Mouse (Mus musculus) intestine, embryonic 15.5 days (tissue): ENCODE measurements around the gene Gpbar1. TPM values are rescaled to one million over a fixed set of nuclear protein-coding genes. Genes with fewer than 3 reads are reported as not detected.

Experiments used
- ATAC-seq: fragments of 200-750 bp; cut with Nextera tagmentation; 2 replicates; pipeline ENCODE4 v1.8.0; 2017; ENCODE audit warnings: moderate TSS enrichment, moderate library complexity
- H3K27ac ChIP-seq: fragments of 300-500 bp; sonication (generic); 2 replicates; pipeline ENCODE4 v1.5.1; 2015; ENCODE audit warnings: mild to moderate bottlenecking, inconsistent platforms
- H3K27me3 ChIP-seq: fragments of 300-500 bp; sonication (generic); replicated peaks from 2 replicates; pipeline ENCODE4 v1.6.1; 2015; ENCODE audit warnings: inconsistent platforms
- H3K36me3 ChIP-seq: fragments of 300-500 bp; sonication (generic); 2 replicates; pipeline ENCODE4 v1.6.1; 2015; ENCODE audit warnings: inconsistent platforms
- H3K4me1 ChIP-seq: fragments of 300-500 bp; sonication (generic); replicated peaks from 2 replicates; pipeline ENCODE4 v1.6.1; 2015; ENCODE audit warnings: inconsistent platforms
- H3K4me2 ChIP-seq: fragments of 300-500 bp; sonication (generic); replicated peaks from 2 replicates; pipeline ENCODE4 v1.6.1; 2015; ENCODE audit warnings: mild to moderate bottlenecking, inconsistent platforms
- H3K4me3 ChIP-seq: fragments of 300-500 bp; sonication (generic); replicated peaks from 2 replicates; pipeline ENCODE4 v1.5.1; 2015; ENCODE audit warnings: inconsistent platforms
- H3K9ac ChIP-seq: fragments of 300-500 bp; sonication (generic); 2 replicates; pipeline ENCODE4 v1.6.1; 2015; ENCODE audit warnings: inconsistent platforms
- H3K9me3 ChIP-seq: fragments of 300-500 bp; sonication (generic); 2 replicates; pipeline ENCODE4 v1.6.1; 2016; ENCODE audit warnings: inconsistent platforms
- WGBS: fragments of 180-500 bp; shearing (Covaris S2); methylation state at CpG from one replicate; pipeline ENCODE4 v1.1.7; 2015; 5-methylcytosine and 5-hydroxymethylcytosine counted together
- polyA plus RNA-seq: library from polyadenylated mRNA; unstranded; fragments of >200 nt; fragmentation: Nextera tagmentation; extraction: Ambion mirVana; gene quantifications from 2 replicates; pipeline ENCODE4 v1.2.1, GENCODE M21; 2015

Gene Gpbar1
- polyA plus RNA-seq, 1 experiment from 2014 or later = 3.3 TPM

GRCm38 (mm10) chr1:74248799-74249198 lies 29.6 kb upstream of the Gpbar1 start:
- peak overlapping the region; percentile 84 for H3K27ac ChIP-seq
- H3K4me2 ChIP-seq = no peak overlapping the region
- peaks cover 11% of the 10 kb centered on the region for H3K4me1 ChIP-seq

GRCm38 (mm10) chr1:74249331-74249980 lies 28.9 kb upstream of the Gpbar1 start:
- Histone ChIP-seq H3K36me3 (peaks cover 20% of the 10 kb centered on the region; the same call in 1 of the 2 replicates), H3K27me3 (no peaks in the 10 kb centered on the region), H3K4me1 (peaks cover 11% of the 10 kb centered on the region), H3K9me3 (no peaks in the 10 kb centered on the region), H3K9ac (no peak overlapping the region), H3K4me2 (peak overlapping the region; percentile 31), H3K4me3 (no peak overlapping the region), H3K27ac (peak overlapping the region; percentile 84)
- peak; percentile 92 for ATAC-seq
- 52% methylated on average over 5 of the region's 5 CpGs for WGBS

More at GRCm38 (mm10) chr1:74248799-74249198, 29.6 kb upstream of the Gpbar1 start:
- H3K36me3 ChIP-seq = peaks cover 19% of the 10 kb centered on the region; the same call in 1 of the 2 replicates
- 28% methylated on average over 1 of the region's 1 CpGs for WGBS
- no peak overlapping the region for H3K4me3 ChIP-seq
- no peak overlapping the region for H3K9ac ChIP-seq
- peak; percentile 79 for ATAC-seq
- H3K9me3 ChIP-seq = no peaks in the 10 kb centered on the region
- H3K27me3 ChIP-seq = no peaks in the 10 kb centered on the region

GRCm38 (mm10) chr1:74250096-74250495 lies 28.3 kb upstream of the Gpbar1 start:
- no peaks in the 10 kb centered on the region for H3K27me3 ChIP-seq
- H3K4me2 ChIP-seq = no peak overlapping the region
- H3K27ac ChIP-seq = peak overlapping the region; percentile 84; the same call in 1 of the 2 replicates
- H3K36me3 ChIP-seq = peaks cover 20% of the 10 kb centered on the region; the same call in 1 of the 2 replicates
- no peaks in the 10 kb centered on the region for H3K9me3 ChIP-seq
- WGBS = 78% methylated on average over 4 of the region's 4 CpGs
- ATAC-seq = no peak
- peaks cover 9% of the 10 kb centered on the region for H3K4me1 ChIP-seq
- H3K4me3 ChIP-seq = no peak overlapping the region
- no peak overlapping the region for H3K9ac ChIP-seq

- Histone ChIP-seq H3K9me3 (no peaks in the 10 kb centered on the region), H3K27me3 (no peaks in the 10 kb centered on the region), H3K4me2 (no peak overlapping the region), H3K36me3 (peaks cover 32% of the 10 kb centered on the region), H3K9ac (no peak overlapping the region), H3K4me3 (no peak overlapping the region), H3K4me1 (no peaks in the 10 kb centered on the region), H3K27ac (peak overlapping the region; percentile 37; the same call in 1 of the 2 replicates)
- ATAC-seq = peak; percentile 77
- WGBS = 80% methylated on average over 8 of the region's 8 CpGs
Observed at GRCm38 (mm10) chr1:74255704-74256345, 22.5 kb upstream of the Gpbar1 start.

- H3K9ac ChIP-seq = no peak overlapping the region
- peaks cover 30% of the 10 kb centered on the region for H3K36me3 ChIP-seq
- H3K9me3 ChIP-seq = no peaks in the 10 kb centered on the region
- no peak overlapping the region for H3K4me3 ChIP-seq
- ATAC-seq = no peak
- 86% methylated on average over 4 of the region's 4 CpGs for WGBS
- H3K27ac ChIP-seq = no peak overlapping the region
- H3K4me2 ChIP-seq = no peak overlapping the region
- H3K4me1 ChIP-seq = no peaks in the 10 kb centered on the region
- H3K27me3 ChIP-seq = no peaks in the 10 kb centered on the region
Observed at GRCm38 (mm10) chr1:74256782-74257181, 21.6 kb upstream of the Gpbar1 start.

GRCm38 (mm10) chr1:74262510-74262909 lies 15.8 kb upstream of the Gpbar1 start:
- ATAC-seq = no peak
- H3K4me1 ChIP-seq = no peaks in the 10 kb centered on the region
- H3K4me2 ChIP-seq = no peak overlapping the region
- WGBS = 90% methylated on average over 6 of the region's 6 CpGs
- H3K27me3 ChIP-seq = no peaks in the 10 kb centered on the region
- H3K27ac ChIP-seq = no peak overlapping the region
- H3K36me3 ChIP-seq = peaks cover 65% of the 10 kb centered on the region
- no peak overlapping the region for H3K9ac ChIP-seq
- no peak overlapping the region for H3K4me3 ChIP-seq
- H3K9me3 ChIP-seq = no peaks in the 10 kb centered on the region

- no peak for ATAC-seq
- H3K36me3 ChIP-seq = peaks cover 51% of the 10 kb centered on the region
- H3K4me2 ChIP-seq = no peak overlapping the region
- H3K9me3 ChIP-seq = no peaks in the 10 kb centered on the region
- no peaks in the 10 kb centered on the region for H3K27me3 ChIP-seq
- no peak overlapping the region for H3K4me3 ChIP-seq
- peaks cover 6% of the 10 kb centered on the region; the same call in 1 of the 2 replicates for H3K4me1 ChIP-seq
- H3K27ac ChIP-seq = no peak overlapping the region
- H3K9ac ChIP-seq = no peak overlapping the region
- 83% methylated on average over 8 of the region's 8 CpGs for WGBS
Observed at GRCm38 (mm10) chr1:74268750-74269149, 9.6 kb upstream of the Gpbar1 start.

GRCm38 (mm10) chr1:74271659-74272058 lies 6.7 kb upstream of the Gpbar1 start:
- H3K4me3 ChIP-seq = no peak overlapping the region
- H3K27ac ChIP-seq = 0 out of 2 replicates have a peak overlapping the region, but pooled peaks have one; percentile 34
- H3K36me3 ChIP-seq = peaks cover 22% of the 10 kb centered on the region
- no peak overlapping the region for H3K4me2 ChIP-seq
- H3K9ac ChIP-seq = no peak overlapping the region
- H3K4me1 ChIP-seq = peaks cover 20% of the 10 kb centered on the region
- no peaks in the 10 kb centered on the region for H3K27me3 ChIP-seq
- WGBS = 36% methylated on average over 4 of the region's 4 CpGs
- no peak for ATAC-seq
- no peaks in the 10 kb centered on the region for H3K9me3 ChIP-seq

GRCm38 (mm10) chr1:74275015-74275414 lies 3.3 kb upstream of the Gpbar1 start:
- Histone ChIP-seq H3K36me3 (0 out of 2 replicates have a peak, but pooled peaks cover 3% of the 10 kb centered on the region), H3K4me1 (peaks cover 34% of the 10 kb centered on the region), H3K4me3 (no peak overlapping the region), H3K27me3 (no peaks in the 10 kb centered on the region), H3K27ac (peak overlapping the region; percentile 83), H3K4me2 (peak overlapping the region; percentile 34), H3K9me3 (no peaks in the 10 kb centered on the region), H3K9ac (no peak overlapping the region)
- WGBS = 19% methylated on average over 9 of the region's 9 CpGs
- ATAC-seq = peak; percentile 72

GRCm38 (mm10) chr1:74277041-74277440 lies 1.3 kb upstream of the Gpbar1 start:
- no peak overlapping the region for H3K27ac ChIP-seq
- no peaks in the 10 kb centered on the region for H3K9me3 ChIP-seq
- ATAC-seq = no peak
- 44% methylated on average over 6 of the region's 6 CpGs for WGBS
- H3K4me1 ChIP-seq = peaks cover 48% of the 10 kb centered on the region
- H3K4me3 ChIP-seq = no peak overlapping the region
- no peaks in the 10 kb centered on the region for H3K27me3 ChIP-seq
- H3K36me3 ChIP-seq = peaks cover 23% of the 10 kb centered on the region; the same call in 1 of the 2 replicates
- H3K4me2 ChIP-seq = peak overlapping the region; percentile 41
- no peak overlapping the region for H3K9ac ChIP-seq

GRCm38 (mm10) chr1:74277883-74278537 lies 340 bp upstream of the Gpbar1 start:
- no peak for ATAC-seq
- 0 out of 2 replicates have a peak overlapping the region, but pooled peaks have one; percentile 11 for H3K27ac ChIP-seq
- WGBS = 35% methylated on average over 8 of the region's 8 CpGs
- peaks cover 50% of the 10 kb centered on the region for H3K4me1 ChIP-seq
- H3K9me3 ChIP-seq = no peaks in the 10 kb centered on the region
- H3K4me2 ChIP-seq = peak overlapping the region; percentile 41
- peaks cover 31% of the 10 kb centered on the region for H3K36me3 ChIP-seq
- H3K27me3 ChIP-seq = no peaks in the 10 kb centered on the region
- H3K4me3 ChIP-seq = no peak overlapping the region
- no peak overlapping the region; the same call in 1 of the 2 replicates for H3K9ac ChIP-seq

GRCm38 (mm10) chr1:74278988-74279387 lies 638 bp downstream of the Gpbar1 start:
- 83% methylated on average over 11 of the region's 11 CpGs for WGBS
- no peak for ATAC-seq
- no peak overlapping the region for H3K4me3 ChIP-seq
- H3K27me3 ChIP-seq = no peaks in the 10 kb centered on the region
- peaks cover 34% of the 10 kb centered on the region for H3K36me3 ChIP-seq
- no peak overlapping the region for H3K4me2 ChIP-seq
- H3K9me3 ChIP-seq = no peaks in the 10 kb centered on the region
- H3K4me1 ChIP-seq = peaks cover 54% of the 10 kb centered on the region
- no peak overlapping the region for H3K9ac ChIP-seq
- no peak overlapping the region for H3K27ac ChIP-seq
